17 mouse cellular contexts compared by ENCODE assay signal in genomic region chr6:90760886-90761285, GRCm38 (mm10).
DNase-seq lines count a peak whose midpoint lies in the region; ATAC-seq and TF ChIP-seq lines count a peak whose summit lies in the region.
"Had no signal": no experiment of that assay in that cellular context is flagged by ENCODE, and none has a peak within 500 bp of the region (broad histone marks: within the 10 kb centered on the region; RNA-seq: fewer than 3 reads in every experiment).

No protein-coding gene starts in this region.

- no peak overlapping the region for H3K4me3 ChIP-seq in heart, embryonic 12.5 days
- no peak overlapping the region for H3K4me3 ChIP-seq in lung, embryonic 16.5 days (ENCODE audit: low read length)
- peak overlapping the region; percentile 70 for H3K4me3 ChIP-seq in myocyte
- H3K4me3 ChIP-seq: forebrain, embryonic 15.5 days; midbrain, embryonic 12.5 days had no signal

- H3K4me1 ChIP-seq in heart, embryonic 12.5 days (replicated peaks) = peaks cover 70% of the 10 kb centered on the region
- peaks cover 15% of the 10 kb centered on the region for H3K4me1 ChIP-seq in lung, embryonic 16.5 days (replicated peaks; ENCODE audit: control insufficient read depth, insufficient read depth, low read length)

- ATAC-seq in heart, embryonic 12.5 days (ENCODE audit: insufficient number of reproducible peaks, low FRiP score) = no peak
- no peak for ATAC-seq in lung, embryonic 16.5 days (ENCODE audit: low read depth)
- ATAC-seq: CD4-positive, CD25-positive, alpha-beta regulatory T cell, adult 4 months; forebrain, embryonic 15.5 days; intestine, postnatal 0 days had no signal

- H3K36me3 ChIP-seq in heart, embryonic 12.5 days = no peaks in the 10 kb centered on the region
- no peaks in the 10 kb centered on the region for H3K36me3 ChIP-seq in lung, embryonic 16.5 days (ENCODE audit: control insufficient read depth, insufficient read depth, low read length)
- peaks cover 4% of the 10 kb centered on the region for H3K36me3 ChIP-seq in myocyte (ENCODE audit: control insufficient read depth, insufficient read depth)
- H3K36me3 ChIP-seq: forebrain, embryonic 15.5 days had no signal

- H3K9me3 ChIP-seq in heart, embryonic 12.5 days (replicated peaks) = no peaks in the 10 kb centered on the region
- H3K9me3 ChIP-seq in lung, embryonic 16.5 days (ENCODE audit: control insufficient read depth, low read length) = no peaks in the 10 kb centered on the region
- H3K9me3 ChIP-seq: forebrain, embryonic 15.5 days; midbrain, embryonic 12.5 days had no signal

- WGBS in heart, embryonic 12.5 days = 55% methylated on average over 5 of the region's 5 CpGs
- 67% methylated on average over 5 of the region's 5 CpGs for WGBS in lung, embryonic 16.5 days

- H3K4me2 ChIP-seq in heart, embryonic 12.5 days = no peak overlapping the region
- H3K4me2 ChIP-seq in lung, embryonic 16.5 days (ENCODE audit: low read depth, low read length) = no peak overlapping the region
- H3K4me2 ChIP-seq in myocyte (ENCODE audit: low read depth) = peak overlapping the region; percentile 90
- H3K4me2 ChIP-seq: forebrain, embryonic 15.5 days; liver, embryonic 11.5 days; midbrain, embryonic 12.5 days had no signal

- DNase-seq in heart, adult 11 months = peak; percentile 92
- no peak for DNase-seq in lung, postnatal 36 days
- DNase-seq in NIH3T3 (ENCODE audit: low read depth) = peak; percentile 77
- no peak for DNase-seq in right cerebral cortex, adult 2 months (ENCODE audit: low spot score in 2 of 2)
- DNase-seq: adrenal gland, postnatal 25 days; kidney, postnatal 14 days; layer of hippocampus, adult 9-11 months; right cerebral cortex, postnatal 4 days; thymus, adult 18-20 months had no signal

- H3K27me3 ChIP-seq in heart, embryonic 12.5 days (replicated peaks) = no peaks in the 10 kb centered on the region
- no peaks in the 10 kb centered on the region for H3K27me3 ChIP-seq in lung, embryonic 16.5 days (ENCODE audit: control insufficient read depth, insufficient read depth, low read depth, low read length)
- no peaks in the 10 kb centered on the region for H3K27me3 ChIP-seq in myocyte (ENCODE audit: control insufficient read depth, insufficient read depth, insufficient read length)
- H3K27me3 ChIP-seq: forebrain, embryonic 15.5 days had no signal

- H3K79me2 ChIP-seq in myocyte (ENCODE audit: control insufficient read depth, insufficient read depth) = peaks cover 70% of the 10 kb centered on the region

- no peak overlapping the region for H3K27ac ChIP-seq in heart, embryonic 12.5 days (ENCODE audit: poor library complexity, severe bottlenecking)
- H3K27ac ChIP-seq in lung, embryonic 16.5 days (ENCODE audit: low read length) = 0 out of 2 replicates have a peak overlapping the region, but pooled peaks have one; percentile 15
- H3K27ac ChIP-seq: forebrain, embryonic 15.5 days had no signal

- no peak overlapping the region for H3K9ac ChIP-seq in heart, embryonic 12.5 days
- H3K9ac ChIP-seq in lung, embryonic 16.5 days (ENCODE audit: low read length) = no peak overlapping the region
- H3K9ac ChIP-seq: forebrain, embryonic 15.5 days; midbrain, embryonic 12.5 days had no signal

- no peak for TF ChIP-seq POLR2A in myocyte (IDR thresholded peaks at IDR 0.05; ENCODE audit: insufficient read length, low read depth)

- H3ac ChIP-seq in myocyte (ENCODE audit: control insufficient read depth, insufficient read length) = no peak overlapping the region

TF ChIP-seq in myocyte, 11 proteins besides CTCF, POLR2A, EP300 and RAD21:
- TF ChIP-seq MAX (IDR thresholded peaks at IDR 0.05; ENCODE audit: low read depth) = no peak
- no peak for TF ChIP-seq TCF12 (IDR thresholded peaks at IDR 0.05; ENCODE audit: insufficient read depth, poor library complexity, severe bottlenecking)
- no peak for TF ChIP-seq SRF (IDR thresholded peaks at IDR 0.05; ENCODE audit: control insufficient read depth, insufficient read length, low read depth)
- no peak for TF ChIP-seq CEBPB (IDR thresholded peaks at IDR 0.05; ENCODE audit: insufficient read depth, poor library complexity, severe bottlenecking)
- no peak for TF ChIP-seq REST (IDR thresholded peaks at IDR 0.05; ENCODE audit: insufficient read depth, insufficient read length)
- TF ChIP-seq E2F4 (IDR thresholded peaks at IDR 0.05; ENCODE audit: insufficient read depth) = no peak
- TF ChIP-seq TCF3 (IDR thresholded peaks at IDR 0.05; ENCODE audit: insufficient read length, low read depth) = no peak
- TF ChIP-seq POLR2AphosphoS2 (IDR thresholded peaks at IDR 0.05; ENCODE audit: insufficient read length, low read depth) = no peak
- no peak for TF ChIP-seq USF1 (IDR thresholded peaks at IDR 0.05; ENCODE audit: low read depth)
- no peak for TF ChIP-seq MYOG (IDR thresholded peaks at IDR 0.05; ENCODE audit: control insufficient read depth in 1 of 3, insufficient read depth in 1 of 3, insufficient read length in 2 of 3, low read depth in 2 of 3)
- no peak for TF ChIP-seq MYOD1 (IDR thresholded peaks at IDR 0.05; ENCODE audit: control insufficient read depth in 1 of 3, insufficient read length in 2 of 3, low read depth in 2 of 3)

Comparison
In these comparisons a context has a peak if more than half of its experiments do, and no peak if none do; other contexts are left out.
1. DNase-seq: peak in heart, adult 11 months (single experiment) and NIH3T3 (single experiment); none in lung, postnatal 36 days (single experiment) and right cerebral cortex, adult 2 months (0 of 2).